Mouse (Mus musculus) cortical plate, adult 2 months (tissue): Measurements from ENCODE around the gene Psma1. TPM values are rescaled to one million over a fixed set of nuclear protein-coding genes. Genes with fewer than 3 reads are reported as not detected.

Experiments used
- H3K27ac ChIP-seq: fragments of 200-500 bp; 2 replicates; pipeline ENCODE4 v1.5.1; 2012; ENCODE audit warnings: low read length, control low read depth, inconsistent platforms; ENCODE audit not compliant: insufficient read depth
- H3K4me1 ChIP-seq: fragments of 200-500 bp; 2 replicates; pipeline ENCODE4 v1.6.1; 2011; ENCODE audit warnings: low read length; ENCODE audit not compliant: control insufficient read depth, insufficient read depth
- H3K4me3 ChIP-seq: fragments of 200-500 bp; 2 replicates; pipeline ENCODE4 v1.5.1; 2011; ENCODE audit warnings: mild to moderate bottlenecking, low read length, control low read depth; ENCODE audit not compliant: insufficient read depth
- CTCF ChIP-seq: fragments of 200-500 bp; IDR thresholded peaks from 2 replicates; pipeline ENCODE4 v1.5.1; 2011; ENCODE audit warnings: mild to moderate bottlenecking, control low read depth, low read length; ENCODE audit not compliant: insufficient read depth; ENCODE audit errors: extremely low read depth
- POLR2A ChIP-seq: fragments of 200-500 bp; IDR thresholded peaks from 2 replicates; pipeline ENCODE4 v1.6.1; 2011; ENCODE audit warnings: mild to moderate bottlenecking, low read length, control low read depth; ENCODE audit not compliant: insufficient read depth; ENCODE audit errors: extremely low read depth
- polyA plus RNA-seq: library from polyadenylated mRNA; depleted of rRNA; stranded (reverse); fragments of >200 nt; gene quantifications from 2 replicates; pipeline ENCODE4 v1.2.3, GENCODE M21; 2012; rRNA removed

Gene Psma1
- polyA plus RNA-seq = 154 and 156 TPM in 2 replicates

GRCm38 (mm10) chr7:114276005-114276752 lies at the start of gene Psma1:
Gene Psma1 (minus strand): TSS chr7:114276118.
- Histone ChIP-seq H3K4me3 (peak within 1 kb of the TSS; percentile 62), H3K27ac (peak within 1 kb of the TSS; percentile 39; the same call in 1 of the 2 replicates), H3K4me1 (0 out of 2 replicates have a peak, but pooled peaks cover 2% of the 10 kb centered on the region)
- peak; percentile 30; the same call in 1 of the 2 replicates for TF ChIP-seq CTCF
- TF ChIP-seq POLR2A = peak; percentile 94

GRCm38 (mm10) chr7:114323527-114323926 lies 47.6 kb upstream of the Psma1 start:
- H3K4me3 ChIP-seq = no peak overlapping the region
- no peak overlapping the region for H3K27ac ChIP-seq
- H3K4me1 ChIP-seq = no peaks in the 10 kb centered on the region; the same call in 1 of the 2 replicates
- no peak for TF ChIP-seq POLR2A
- TF ChIP-seq CTCF = no peak

- H3K27ac ChIP-seq = no peak overlapping the region
- H3K4me3 ChIP-seq = no peak overlapping the region
- H3K4me1 ChIP-seq = no peaks in the 10 kb centered on the region; the same call in 1 of the 2 replicates
- no peak for TF ChIP-seq CTCF
- no peak for TF ChIP-seq POLR2A
Observed at GRCm38 (mm10) chr7:114322531-114323441, 46.9 kb upstream of the Psma1 start.

GRCm38 (mm10) chr7:114321694-114322372 lies 45.9 kb upstream of the Psma1 start:
- peaks cover 2% of the 10 kb centered on the region; the same call in 1 of the 2 replicates for H3K4me1 ChIP-seq
- H3K4me3 ChIP-seq = no peak overlapping the region
- TF ChIP-seq POLR2A (no peak), CTCF (no peak)
- no peak overlapping the region for H3K27ac ChIP-seq

- Histone ChIP-seq H3K4me1 (peaks cover 5% of the 10 kb centered on the region), H3K4me3 (no peak overlapping the region), H3K27ac (0 out of 2 replicates have a peak overlapping the region, but pooled peaks have one; percentile 19)
- no peak for TF ChIP-seq CTCF
- no peak for TF ChIP-seq POLR2A
Observed at GRCm38 (mm10) chr7:114317896-114318295, 42.0 kb upstream of the Psma1 start.

GRCm38 (mm10) chr7:114317389-114317792 lies 41.5 kb upstream of the Psma1 start:
- TF ChIP-seq POLR2A (no peak), CTCF (no peak)
- Histone ChIP-seq H3K27ac (peak overlapping the region; percentile 73; the same call in 1 of the 2 replicates), H3K4me3 (no peak overlapping the region), H3K4me1 (peaks cover 5% of the 10 kb centered on the region)

GRCm38 (mm10) chr7:114316361-114316871 lies 40.5 kb upstream of the Psma1 start:
- H3K27ac ChIP-seq = peak overlapping the region; percentile 61; the same call in 1 of the 2 replicates
- TF ChIP-seq CTCF = no peak
- TF ChIP-seq POLR2A = no peak
- no peak overlapping the region for H3K4me3 ChIP-seq
- peaks cover 5% of the 10 kb centered on the region for H3K4me1 ChIP-seq

GRCm38 (mm10) chr7:114311209-114311608 lies 35.3 kb upstream of the Psma1 start:
- Histone ChIP-seq H3K4me1 (peaks cover 3% of the 10 kb centered on the region), H3K4me3 (no peak overlapping the region), H3K27ac (no peak overlapping the region)
- TF ChIP-seq CTCF = no peak
- TF ChIP-seq POLR2A = no peak

GRCm38 (mm10) chr7:114309020-114309419 lies 33.1 kb upstream of the Psma1 start:
- Histone ChIP-seq H3K27ac (no peak overlapping the region), H3K4me1 (peaks cover 3% of the 10 kb centered on the region), H3K4me3 (no peak overlapping the region)
- TF ChIP-seq POLR2A (no peak), CTCF (no peak)
